ENCODE assay signal across 8 mouse cellular contexts in genomic region chr8:71396639-71397305, GRCm38 (mm10). TPM values are rescaled to one million over a fixed set of nuclear protein-coding genes. Genes with fewer than 3 reads are reported as not detected.
DNase-seq lines count a peak whose midpoint lies in the region; ATAC-seq lines count a peak whose summit lies in the region.

Gene Babam1, plus strand, starts transcription at chr8:71396861.

- peak; percentile 100 for ATAC-seq in CD4-positive, CD25-positive, alpha-beta regulatory T cell, adult 4 months
- peak; percentile 89; the same call in 1 of the 2 replicates for ATAC-seq in heart, embryonic 13.5 days (ENCODE audit: extremely low read depth, insufficient number of reproducible peaks, low FRiP score, low TSS enrichment)
- peak; percentile 95 for ATAC-seq in liver, embryonic 12.5 days
- peak; percentile 95 for ATAC-seq in stomach, embryonic 15.5 days (ENCODE audit: insufficient read depth, low FRiP score, low read depth)

- under 1% methylated on average over 34 of the region's 34 CpGs for WGBS in heart, embryonic 13.5 days
- WGBS in liver, embryonic 12.5 days (ENCODE audit: insufficient replicate concordance): under 1% methylated on average over 34 of the region's 34 CpGs
- WGBS in stomach, embryonic 15.5 days: under 1% methylated on average over 34 of the region's 34 CpGs

- peak within 1 kb of the TSS; percentile 82 for H3K9ac ChIP-seq in heart, embryonic 13.5 days
- H3K9ac ChIP-seq in liver, embryonic 12.5 days: peak within 1 kb of the TSS; percentile 86
- H3K9ac ChIP-seq in stomach, embryonic 15.5 days: peak within 1 kb of the TSS; percentile 48

- peaks cover 26% of the 10 kb centered on the region for H3K36me3 ChIP-seq in heart, embryonic 13.5 days
- H3K36me3 ChIP-seq in liver, embryonic 12.5 days: peaks cover 28% of the 10 kb centered on the region
- H3K36me3 ChIP-seq in stomach, embryonic 15.5 days: peaks cover 7% of the 10 kb centered on the region; the same call in 1 of the 2 replicates

- H3K27me3 ChIP-seq in heart, embryonic 13.5 days (replicated peaks): no peaks in the 10 kb centered on the region
- no peaks in the 10 kb centered on the region for H3K27me3 ChIP-seq in liver, embryonic 12.5 days (replicated peaks)
- no peaks in the 10 kb centered on the region for H3K27me3 ChIP-seq in stomach, embryonic 15.5 days (replicated peaks)

- H3K4me1 ChIP-seq in brown adipose tissue, adult 24 weeks (ENCODE audit: control insufficient read depth, insufficient read depth, insufficient read length, low read length): peaks cover 8% of the 10 kb centered on the region
- peaks cover 16% of the 10 kb centered on the region for H3K4me1 ChIP-seq in heart, embryonic 13.5 days
- H3K4me1 ChIP-seq in liver, embryonic 12.5 days: peaks cover 35% of the 10 kb centered on the region
- peaks cover 12% of the 10 kb centered on the region for H3K4me1 ChIP-seq in stomach, embryonic 15.5 days

- DNase-seq in fat pad, adult 2 months (ENCODE audit: extremely low read depth, low read depth, low spot score): peak; percentile 88
- DNase-seq in kidney, postnatal 10 days: peak; percentile 95
- DNase-seq in natural killer cell, adult 2 months (ENCODE audit: low spot score in 2 of 2): peak; percentile 88 to 89

- peak within 1 kb of the TSS; percentile 93 for H3K4me2 ChIP-seq in heart, embryonic 13.5 days
- peak within 1 kb of the TSS; percentile 90 for H3K4me2 ChIP-seq in liver, embryonic 12.5 days
- H3K4me2 ChIP-seq in stomach, embryonic 15.5 days: peak within 1 kb of the TSS; percentile 84

- H3K4me3 ChIP-seq in brown adipose tissue, adult 24 weeks (ENCODE audit: insufficient read depth, low read depth, low read length): peak within 1 kb of the TSS; percentile 78
- peak within 1 kb of the TSS; percentile 89 for H3K4me3 ChIP-seq in heart, embryonic 13.5 days
- peak within 1 kb of the TSS; percentile 91 for H3K4me3 ChIP-seq in liver, embryonic 12.5 days
- H3K4me3 ChIP-seq in stomach, embryonic 15.5 days (replicated peaks): peak within 1 kb of the TSS; percentile 76

- H3K27ac ChIP-seq in brown adipose tissue, adult 24 weeks (replicated peaks; ENCODE audit: low read depth, low read length): peak within 1 kb of the TSS; percentile 97
- H3K27ac ChIP-seq in heart, embryonic 13.5 days (replicated peaks): peak within 1 kb of the TSS; percentile 82
- H3K27ac ChIP-seq in liver, embryonic 12.5 days: peak within 1 kb of the TSS; percentile 77
- H3K27ac ChIP-seq in stomach, embryonic 15.5 days: peak within 1 kb of the TSS; percentile 66

- no peaks in the 10 kb centered on the region for H3K9me3 ChIP-seq in heart, embryonic 13.5 days
- H3K9me3 ChIP-seq in liver, embryonic 12.5 days (replicated peaks): no peaks in the 10 kb centered on the region
- no peaks in the 10 kb centered on the region for H3K9me3 ChIP-seq in stomach, embryonic 15.5 days

RNA-seq across cellular contexts. Expression of gene Babam1, which starts in this region (rescaled TPM):
- polyA plus RNA-seq in CD4-positive, CD25-positive, alpha-beta regulatory T cell, adult 4 months (2017; shearing (Covaris generic)): 10 to 100 TPM; 54.6 to 55.8 TPM
- polyA plus RNA-seq in brown adipose tissue, adult 24 weeks (2012; ENCODE audit: insufficient read depth, insufficient read length, missing spikeins): 78.3 and 79.0 TPM in 2 replicates
- 89.7 and 91.8 TPM in 2 replicates for polyA plus RNA-seq in heart, embryonic 13.5 days (2015; fragmentation: Nextera tagmentation; extraction: Ambion mirVana)
- 79.0 and 82.6 TPM in 2 replicates for polyA plus RNA-seq in liver, embryonic 12.5 days (2016; fragmentation: Nextera tagmentation; extraction: Ambion mirVana)
- 92.2 and 98.2 TPM in 2 replicates for polyA plus RNA-seq in stomach, embryonic 15.5 days (2015; fragmentation: Nextera tagmentation; extraction: Ambion mirVana)

Comparison
In these comparisons a context has a peak if more than half of its experiments do, and no peak if none do; other contexts are left out.
1. Peak in every context shown above with its lines: DNase-seq, ATAC-seq, H3K4me3 ChIP-seq and H3K27ac ChIP-seq.